Mouse (Mus musculus): ENCODE data around the gene Hspg2. TPM values are rescaled to one million over a fixed set of nuclear protein-coding genes. Genes with fewer than 3 reads are reported as not detected.

Hspg2 gene
- total RNA-seq, 4 experiments from 2014 or later = 42.0 to 54.1 (median 50.0) TPM

GRCm38 (mm10) chr4:137480191-137480992, 11.8 kb downstream of the Hspg2 start:
- no peak for DNase-seq (ENCODE audit: low spot score in 2 of 2)

GRCm38 (mm10) chr4:137480993-137481340, 12.4 kb downstream of the Hspg2 start:
- DNase-seq (ENCODE audit: low spot score in 2 of 2) = no peak

GRCm38 (mm10) chr4:137481381-137482030, 12.9 kb downstream of the Hspg2 start:
- no peak for DNase-seq (ENCODE audit: low spot score in 2 of 2)

- DNase-seq (ENCODE audit: low spot score in 2 of 2) = no peak
Observed at GRCm38 (mm10) chr4:137483871-137484270, 15.3 kb downstream of the Hspg2 start.

GRCm38 (mm10) chr4:137484586-137484985, 16.0 kb downstream of the Hspg2 start:
- DNase-seq (ENCODE audit: low spot score in 2 of 2) = peak in 1 of 2 experiments; percentile 70

GRCm38 (mm10) chr4:137485258-137485960, 16.8 kb downstream of the Hspg2 start:
- DNase-seq (ENCODE audit: low spot score in 2 of 2) = no peak

- peak in 1 of 2 experiments; percentile 64 for DNase-seq (ENCODE audit: low spot score in 2 of 2)
Observed at GRCm38 (mm10) chr4:137486081-137487014, 17.8 kb downstream of the Hspg2 start.

GRCm38 (mm10) chr4:137487286-137488000, 18.9 kb downstream of the Hspg2 start:
- peak; percentile 80 to 88 for DNase-seq (ENCODE audit: low spot score in 2 of 2)

GRCm38 (mm10) chr4:137488038-137488437, 19.5 kb downstream of the Hspg2 start:
- no peak for DNase-seq (ENCODE audit: low spot score in 2 of 2)

GRCm38 (mm10) chr4:137488571-137489303, 20.2 kb downstream of the Hspg2 start:
- DNase-seq (ENCODE audit: low spot score in 2 of 2) = peak; percentile 76 to 80

- peak in 1 of 2 experiments; percentile 64 for DNase-seq (ENCODE audit: low spot score in 2 of 2)
Observed at GRCm38 (mm10) chr4:137489996-137490395, 21.4 kb downstream of the Hspg2 start.

- no peak for DNase-seq (ENCODE audit: low spot score in 2 of 2)
Observed at GRCm38 (mm10) chr4:137492563-137492962, 24.0 kb downstream of the Hspg2 start.

- DNase-seq (ENCODE audit: low spot score in 2 of 2) = no peak
Observed at GRCm38 (mm10) chr4:137493187-137493586, 24.6 kb downstream of the Hspg2 start.

GRCm38 (mm10) chr4:137494751-137495500, 26.4 kb downstream of the Hspg2 start:
- peak in 1 of 2 experiments; percentile 62 for DNase-seq (ENCODE audit: low spot score in 2 of 2)

- no peak for DNase-seq (ENCODE audit: low spot score in 2 of 2)
Observed at GRCm38 (mm10) chr4:137495501-137496100, 27.0 kb downstream of the Hspg2 start.

GRCm38 (mm10) chr4:137497367-137497766, 28.8 kb downstream of the Hspg2 start:
- peak in 1 of 2 experiments; percentile 48 for DNase-seq (ENCODE audit: low spot score in 2 of 2)

GRCm38 (mm10) chr4:137497892-137498722, 29.5 kb downstream of the Hspg2 start:
- peak in 1 of 2 experiments; percentile 41 for DNase-seq (ENCODE audit: low spot score in 2 of 2)
